ENCODE assay signal across 12 mouse cellular contexts in the genomic region with DNA sequence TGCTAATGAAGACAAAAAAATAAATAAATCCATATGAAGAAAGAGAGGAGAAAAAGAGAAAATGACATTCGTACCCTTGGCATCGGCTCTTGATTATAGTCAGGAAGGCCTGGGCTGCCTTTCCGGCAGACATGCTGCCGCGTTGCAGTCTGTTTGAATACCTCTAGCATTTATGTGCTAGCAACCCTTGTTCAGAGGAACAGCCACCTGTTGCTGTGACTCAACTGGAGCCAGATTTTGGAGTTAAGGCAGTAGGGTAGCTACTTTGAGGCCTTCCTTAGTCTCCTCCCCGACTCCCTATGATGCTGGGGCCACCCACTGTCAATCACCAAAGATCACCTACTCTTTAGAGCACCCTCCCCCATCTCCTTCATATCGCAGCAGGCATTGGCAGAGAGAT.
"Had no signal": no experiment of that assay in that cellular context is flagged by ENCODE, and none has a peak within 500 bp of the region (broad histone marks: within the 10 kb centered on the region; RNA-seq: fewer than 3 reads in every experiment).

No protein-coding gene starts in this region.

- H3K36me3 ChIP-seq: limb, embryonic 13.5 days; midbrain, embryonic 15.5 days had no signal

- H3K27ac ChIP-seq: limb, embryonic 13.5 days; liver, embryonic 14.5 days; midbrain, embryonic 15.5 days had no signal

- DNase-seq: kidney, postnatal 25 days; layer of hippocampus, adult 9-11 months; layer of hippocampus, postnatal 36 days; lung, adult 18-20 months; lung, postnatal 4 days; right cerebral cortex, postnatal 14 days; thymus, postnatal 36 days had no signal

- ATAC-seq: lung, postnatal 0 days; midbrain, embryonic 15.5 days had no signal

- H3K4me3 ChIP-seq: limb, embryonic 13.5 days; midbrain, embryonic 15.5 days had no signal

- H3K27me3 ChIP-seq: midbrain, embryonic 15.5 days had no signal

- H3K9me3 ChIP-seq: limb, embryonic 13.5 days; midbrain, embryonic 15.5 days had no signal

- H3K4me2 ChIP-seq: limb, embryonic 13.5 days; midbrain, embryonic 11.5 days; midbrain, embryonic 15.5 days had no signal

- H3K9ac ChIP-seq: limb, embryonic 13.5 days; liver, embryonic 14.5 days; midbrain, embryonic 15.5 days had no signal
